Mouse (Mus musculus) liver, adult 2 months (tissue): ENCODE results near the gene Folh1. TPM values are rescaled to one million over a fixed set of nuclear protein-coding genes. Genes with fewer than 3 reads are reported as not detected.
A peak's percentile ranks its signal among the peaks of the same experiment; 100 is the strongest.
"Not testable (repeated sequence)": the region's sequence is repeated elsewhere in the genome, so short reads cannot be mapped to it uniquely, and the experiment has no call there.

ENCODE experiments used
- DNase-seq: peaks from one replicate; pipeline ENCODE4 v3.0.0-alpha.2; 2011; ENCODE audit warnings: low read depth, low spot score; ENCODE audit errors: extremely low read depth
- H3K27ac ChIP-seq: fragments of 200-500 bp; replicated peaks from 2 replicates; pipeline ENCODE4 v1.5.1; 2012; ENCODE audit warnings: low read depth, mild to moderate bottlenecking, control low read depth, inconsistent platforms, low read length; ENCODE audit not compliant: insufficient read depth
- H3K27me3 ChIP-seq: fragments of 200-500 bp; 2 replicates; pipeline ENCODE4 v1.6.1; 2012; ENCODE audit warnings: mild to moderate bottlenecking, moderate library complexity, low read length, inconsistent platforms; ENCODE audit not compliant: control insufficient read depth, insufficient read depth
- H3K36me3 ChIP-seq: fragments of 200-500 bp; 2 replicates; pipeline ENCODE4 v1.6.1; 2012; ENCODE audit warnings: low read length, inconsistent platforms; ENCODE audit not compliant: control insufficient read depth, insufficient read depth
- H3K4me1 ChIP-seq: fragments of 200-500 bp; 2 replicates; pipeline ENCODE4 v1.6.1; 2011; ENCODE audit warnings: low read length; ENCODE audit not compliant: control insufficient read depth, insufficient read depth
- H3K4me3 ChIP-seq: fragments of 200-500 bp; 2 replicates; pipeline ENCODE4 v1.5.1; 2011; ENCODE audit warnings: low read depth, mild to moderate bottlenecking, control low read depth, low read length, moderate library complexity; ENCODE audit not compliant: insufficient read depth
- H3K79me2 ChIP-seq: fragments of 200-500 bp; 2 replicates; pipeline ENCODE4 v1.6.1; 2012; ENCODE audit warnings: inconsistent platforms, mild to moderate bottlenecking, low read length, moderate library complexity; ENCODE audit not compliant: control insufficient read depth, insufficient read depth
- H3K9ac ChIP-seq: fragments of 200-500 bp; 2 replicates; pipeline ENCODE4 v1.6.1; 2012; ENCODE audit warnings: low read depth, mild to moderate bottlenecking, control low read depth, inconsistent platforms, low read length
- CTCF ChIP-seq: fragments of 200-500 bp; IDR thresholded peaks from 2 replicates; pipeline ENCODE4 v1.5.1; 2011; ENCODE audit warnings: low read depth, low read length, control low read depth
- POLR2A ChIP-seq: fragments of 200-500 bp; IDR thresholded peaks from 2 replicates; pipeline ENCODE4 v1.6.1; 2011; ENCODE audit warnings: low read length, control low read depth; ENCODE audit not compliant: insufficient read depth; ENCODE audit errors: extremely low read depth
- WGBS: fragments of 180-500 bp; shearing (Covaris S2); methylation state at CpG from one replicate; pipeline ENCODE4 v1.1.7; 2018; 5-methylcytosine and 5-hydroxymethylcytosine counted together
- polyA plus RNA-seq: library from polyadenylated mRNA; depleted of rRNA; stranded (reverse); fragments of >200 nt; gene quantifications from 2 replicates; pipeline ENCODE4 v1.2.3, GENCODE M21; 2012; rRNA removed
- total RNA-seq: library from RNA; depleted of rRNA; stranded (reverse); fragments of >200 nt; gene quantifications from 2 replicates; pipeline ENCODE4 v1.2.3, GENCODE M21; 2014; rRNA removed

Folh1 gene
- 0.07 TPM in 1 of 2 replicates, not detected in the other for total RNA-seq
- polyA plus RNA-seq = not detected in 2 replicates

GRCm38 (mm10) chr7:86775617-86776325 lies at the start of gene Folh1:
Gene Folh1 (minus strand): TSS chr7:86775943.
- Histone ChIP-seq H3K4me3 (no peak within 1 kb of the TSS), H3K36me3 (no peaks in the 10 kb centered on the region), H3K27ac (no peak within 1 kb of the TSS), H3K9ac (no peak within 1 kb of the TSS), H3K4me1 (no peaks in the 10 kb centered on the region), H3K27me3 (no peaks in the 10 kb centered on the region), H3K79me2 (no peaks in the 10 kb centered on the region)
- peak; percentile 6 for DNase-seq
- 8% methylated on average over 11 of the region's 11 CpGs for WGBS
- TF ChIP-seq POLR2A (no peak), CTCF (no peak)

- Histone ChIP-seq H3K9ac (no peak overlapping the region), H3K27ac (no peak overlapping the region), H3K4me1 (no peaks in the 10 kb centered on the region), H3K79me2 (no peaks in the 10 kb centered on the region), H3K4me3 (no peak overlapping the region), H3K27me3 (no peaks in the 10 kb centered on the region), H3K36me3 (no peaks in the 10 kb centered on the region)
- WGBS = 48% methylated on average over 1 of the region's 1 CpGs
- no peak for DNase-seq
- TF ChIP-seq CTCF = no peak
- TF ChIP-seq POLR2A = no peak
Measured at GRCm38 (mm10) chr7:86816466-86816865, 40.7 kb upstream of the Folh1 start.

DNA sequence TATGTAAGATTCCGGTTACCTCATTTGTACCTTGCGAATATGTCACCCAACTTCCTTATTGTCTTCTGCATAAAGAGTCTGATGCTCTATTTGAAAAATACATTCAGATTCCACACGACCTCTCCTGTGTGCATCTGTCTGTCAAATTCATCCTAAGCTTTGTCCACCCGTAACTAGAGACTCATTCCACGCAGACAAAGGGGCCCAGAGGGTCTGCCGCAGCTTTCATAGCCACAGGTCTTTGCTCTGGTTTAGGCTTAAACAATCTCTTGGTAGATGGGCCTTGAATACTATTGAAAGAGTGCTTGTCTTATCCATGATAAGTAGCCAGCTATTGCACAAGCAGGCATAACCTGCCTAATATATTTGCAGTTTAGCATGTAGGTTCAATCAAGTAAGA lies 40.0 kb upstream of the Folh1 start:
- not testable (repeated sequence) for H3K27ac ChIP-seq, H3K4me3 ChIP-seq, H3K79me2 ChIP-seq, H3K9ac ChIP-seq, DNase-seq, H3K36me3 ChIP-seq, H3K27me3 ChIP-seq, H3K4me1 ChIP-seq
- 80% methylated on average over 6 of the region's 6 CpGs for WGBS

DNA sequence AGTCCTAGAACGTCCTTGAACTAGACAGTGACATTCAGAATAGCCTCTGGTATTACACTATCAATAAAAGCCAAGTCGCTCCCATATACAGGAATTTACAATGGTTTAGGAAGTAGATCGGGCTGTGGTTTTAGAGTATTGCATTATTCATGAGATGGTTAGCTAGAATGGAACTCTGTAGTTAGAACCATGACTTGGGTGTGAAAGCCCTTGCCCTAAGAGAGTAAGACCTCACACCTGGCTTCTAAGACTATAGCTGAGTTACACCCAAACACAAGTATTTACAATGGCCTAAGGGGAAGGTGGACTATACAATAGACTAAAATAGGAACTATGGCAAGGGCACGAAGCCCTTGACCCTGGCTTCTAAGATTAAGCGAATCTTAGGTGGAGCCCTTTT lies 39.5 kb upstream of the Folh1 start:
- H3K4me1 ChIP-seq, H3K27me3 ChIP-seq, H3K4me3 ChIP-seq, H3K36me3 ChIP-seq, DNase-seq, H3K79me2 ChIP-seq, H3K27ac ChIP-seq, H3K9ac ChIP-seq: not testable (repeated sequence)
- WGBS = 84% methylated on average over 5 of the region's 5 CpGs

DNA sequence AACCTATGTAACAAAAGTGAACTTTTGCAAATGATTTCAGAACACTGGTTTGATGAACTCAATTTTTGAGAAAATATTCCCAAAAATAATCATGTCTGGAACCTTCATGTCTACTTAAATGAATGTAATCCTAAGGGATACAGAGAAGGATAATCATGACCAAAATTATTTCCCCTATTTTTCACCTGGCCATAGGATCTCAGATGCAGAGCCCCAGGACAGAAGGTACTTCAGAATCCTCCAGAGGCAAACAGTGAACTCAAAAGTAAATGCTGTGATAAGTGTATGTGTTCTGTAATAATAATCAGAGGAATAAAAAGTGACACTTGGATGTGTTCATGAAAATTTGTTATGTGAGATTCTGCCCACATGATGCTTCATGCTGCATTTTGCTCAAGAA lies 19.0 kb upstream of the Folh1 start, which contains the start of gene Vmn2r77:
Gene Vmn2r77 (plus strand): TSS at position 301 of the 400 bp plus-strand sequence.
- DNase-seq = no peak
- no peaks in the 10 kb centered on the region for H3K36me3 ChIP-seq
- no peak within 1 kb of the TSS for H3K9ac ChIP-seq
- TF ChIP-seq CTCF (no peak), POLR2A (no peak)
- no peak within 1 kb of the TSS for H3K4me3 ChIP-seq
- no peaks in the 10 kb centered on the region for H3K79me2 ChIP-seq
- H3K27ac ChIP-seq = no peak within 1 kb of the TSS
- no peaks in the 10 kb centered on the region for H3K4me1 ChIP-seq
- H3K27me3 ChIP-seq = no peaks in the 10 kb centered on the region

DNA sequence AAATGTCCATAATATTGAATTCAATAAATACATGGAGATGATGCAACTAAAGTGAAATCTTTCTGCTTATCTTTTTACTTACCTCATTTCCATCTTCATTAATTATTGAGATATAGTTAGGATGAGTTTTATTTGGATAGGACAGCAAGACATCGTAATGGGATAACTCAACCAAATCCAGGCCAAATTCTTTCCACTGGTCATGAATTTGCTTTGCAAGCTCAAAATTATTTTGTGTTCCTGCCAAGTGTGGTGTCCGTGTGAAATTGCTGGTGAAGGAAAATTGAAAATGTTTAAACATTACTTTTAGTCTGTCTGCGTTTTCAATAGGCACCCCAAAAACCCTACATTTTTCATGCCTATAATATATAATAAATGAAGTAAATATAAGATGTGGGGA lies 4.1 kb downstream of the Folh1 start:
- Histone ChIP-seq H3K4me1 (no peaks in the 10 kb centered on the region), H3K27ac (no peak overlapping the region), H3K27me3 (no peaks in the 10 kb centered on the region), H3K36me3 (no peaks in the 10 kb centered on the region), H3K79me2 (no peaks in the 10 kb centered on the region), H3K9ac (no peak overlapping the region), H3K4me3 (no peak overlapping the region)
- no peak for DNase-seq
- TF ChIP-seq CTCF (no peak), POLR2A (no peak)
- WGBS = 78% methylated on average over 3 of the region's 3 CpGs
